Mouse (Mus musculus) macrophage (primary cell): Measurements from ENCODE around the gene Mog. TPM values are rescaled to one million over a fixed set of nuclear protein-coding genes. Genes with fewer than 3 reads are reported as not detected.

ENCODE experiments used
- H3K27ac ChIP-seq: fragments of 350-480 bp; formaldehyde crosslinking; 2 replicates; pipeline ENCODE4 v1.9.0; 2021
- H3K36me3 ChIP-seq: fragments of 350-480 bp; formaldehyde crosslinking; 2 replicates; pipeline ENCODE4 v1.9.0; 2021; ENCODE audit errors: inconsistent target
- H3K4me3 ChIP-seq: fragments of 350-480 bp; formaldehyde crosslinking; 2 replicates; pipeline ENCODE4 v1.9.0; 2021; ENCODE audit errors: inconsistent target
- H3K79me2 ChIP-seq: fragments of 350-480 bp; formaldehyde crosslinking; 2 replicates; pipeline ENCODE4 v1.9.0; 2021; ENCODE audit errors: inconsistent target
- WGBS: methylation state at CpG from one replicate; pipeline ENCODE4 v1.1.7; 2026; ENCODE audit warnings: inconsistent platforms; ENCODE audit not compliant: missing documents; 5-methylcytosine and 5-hydroxymethylcytosine counted together
- polyA plus RNA-seq: library from polyadenylated mRNA; stranded (reverse); fragments of 250-400 nt; gene quantifications from 3 replicates; pipeline ENCODE4 v1.2.4, GENCODE M21; 2018; ENCODE audit warnings: inconsistent platforms

The Mog gene
- polyA plus RNA-seq, 1 experiment from 2014 or later: not detected

DNA sequence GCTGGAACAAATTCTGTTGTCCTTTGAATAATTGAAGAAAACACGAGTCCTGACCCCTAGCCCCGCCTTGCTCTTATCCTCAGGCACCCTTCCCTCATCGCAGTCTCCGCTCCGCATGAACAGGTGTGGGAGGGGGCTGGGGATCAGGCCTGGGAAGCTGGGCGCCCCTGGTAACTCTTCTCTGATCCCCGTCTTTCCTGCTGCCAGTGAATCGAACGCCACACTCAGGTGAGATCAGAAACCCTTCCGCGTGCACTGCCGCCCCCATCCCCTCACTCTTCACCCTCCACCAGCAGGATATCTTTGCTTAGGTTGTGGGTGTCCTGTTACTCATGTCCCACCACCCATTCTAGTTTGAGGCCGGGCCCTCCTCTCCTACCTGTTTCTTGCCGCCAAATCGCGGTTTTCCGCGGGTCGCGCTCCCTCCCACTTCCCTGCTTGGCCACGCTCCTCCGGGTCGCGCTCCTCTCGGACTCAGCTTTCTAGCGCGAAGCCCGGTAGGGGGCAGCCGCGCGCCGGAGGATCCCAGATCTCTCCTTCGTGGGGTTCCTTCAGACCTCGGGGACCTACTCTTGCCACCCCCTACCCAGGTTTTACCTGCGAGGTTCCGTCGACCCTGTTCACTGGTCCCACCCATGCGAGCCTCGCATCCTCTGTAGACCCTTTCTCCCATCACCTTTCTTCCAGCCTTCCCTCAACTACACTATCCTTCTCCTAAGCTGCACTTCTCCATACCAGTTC lies 26.5 kb upstream of the Mog start:
- no peaks in the 10 kb centered on the region for H3K79me2 ChIP-seq
- no peaks in the 10 kb centered on the region for H3K36me3 ChIP-seq
- WGBS: 18% methylated on average over 39 of the region's 39 CpGs
- H3K27ac ChIP-seq: no peak overlapping the region
- no peak overlapping the region for H3K4me3 ChIP-seq

- WGBS: 84% methylated on average over 7 of the region's 7 CpGs
- Histone ChIP-seq H3K79me2 (no peaks in the 10 kb centered on the region), H3K27ac (no peak overlapping the region), H3K4me3 (no peak overlapping the region), H3K36me3 (no peaks in the 10 kb centered on the region)
Observed at GRCm38 (mm10) chr17:37048383-37048782, 25.2 kb upstream of the Mog start.

DNA sequence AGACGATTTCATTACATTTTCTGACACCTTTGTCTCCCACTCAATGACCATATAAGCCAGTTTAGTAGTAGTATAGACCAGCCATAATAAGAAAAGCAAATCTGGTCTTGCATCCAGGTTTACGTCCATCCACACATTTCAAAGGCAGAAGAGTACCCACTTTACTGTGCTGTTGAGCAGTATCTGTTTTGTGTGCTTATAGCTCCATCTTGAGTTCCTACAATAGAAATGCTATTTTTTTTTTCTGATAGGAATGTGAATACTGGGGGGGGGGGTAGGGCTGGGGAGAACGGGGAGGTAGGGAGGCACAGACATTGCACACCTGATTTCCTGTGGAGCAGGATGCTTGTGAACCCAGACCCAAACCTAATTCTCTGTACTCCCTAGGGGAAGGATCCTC lies 24.8 kb upstream of the Mog start:
- 36% methylated on average over 3 of the region's 3 CpGs for WGBS
- Histone ChIP-seq H3K27ac (no peak overlapping the region), H3K36me3 (no peaks in the 10 kb centered on the region), H3K79me2 (no peaks in the 10 kb centered on the region), H3K4me3 (no peak overlapping the region)

DNA sequence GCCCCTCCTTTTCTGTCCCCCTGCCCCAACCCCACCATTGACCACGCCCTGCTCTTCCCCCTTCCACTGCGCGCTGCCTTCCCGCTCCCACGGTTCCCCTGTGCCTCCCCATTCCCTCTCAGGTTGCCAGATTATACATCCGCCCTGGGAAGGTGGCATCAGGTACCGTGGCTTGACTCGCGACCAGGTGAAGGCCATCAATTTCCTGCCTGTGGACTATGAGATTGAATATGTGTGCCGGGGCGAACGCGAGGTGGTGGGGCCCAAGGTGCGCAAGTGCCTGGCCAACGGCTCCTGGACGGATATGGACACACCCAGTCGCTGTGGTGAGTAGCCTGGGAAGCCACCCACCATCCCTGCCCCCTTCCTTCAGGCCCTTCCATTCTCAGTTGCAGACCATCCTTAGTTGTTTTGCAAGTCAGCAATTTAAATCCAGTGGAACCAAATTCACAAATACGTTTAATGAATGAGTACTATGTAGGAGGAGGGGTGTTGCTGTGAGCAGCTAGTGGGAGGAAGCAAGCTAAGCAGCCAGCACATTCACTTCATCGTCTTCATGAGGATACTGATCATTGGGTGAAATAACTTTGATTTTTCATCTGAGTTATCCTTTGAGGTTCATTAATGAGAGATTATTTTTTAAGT lies 24.3 kb upstream of the Mog start:
- 90% methylated on average over 19 of the region's 19 CpGs for WGBS

DNA sequence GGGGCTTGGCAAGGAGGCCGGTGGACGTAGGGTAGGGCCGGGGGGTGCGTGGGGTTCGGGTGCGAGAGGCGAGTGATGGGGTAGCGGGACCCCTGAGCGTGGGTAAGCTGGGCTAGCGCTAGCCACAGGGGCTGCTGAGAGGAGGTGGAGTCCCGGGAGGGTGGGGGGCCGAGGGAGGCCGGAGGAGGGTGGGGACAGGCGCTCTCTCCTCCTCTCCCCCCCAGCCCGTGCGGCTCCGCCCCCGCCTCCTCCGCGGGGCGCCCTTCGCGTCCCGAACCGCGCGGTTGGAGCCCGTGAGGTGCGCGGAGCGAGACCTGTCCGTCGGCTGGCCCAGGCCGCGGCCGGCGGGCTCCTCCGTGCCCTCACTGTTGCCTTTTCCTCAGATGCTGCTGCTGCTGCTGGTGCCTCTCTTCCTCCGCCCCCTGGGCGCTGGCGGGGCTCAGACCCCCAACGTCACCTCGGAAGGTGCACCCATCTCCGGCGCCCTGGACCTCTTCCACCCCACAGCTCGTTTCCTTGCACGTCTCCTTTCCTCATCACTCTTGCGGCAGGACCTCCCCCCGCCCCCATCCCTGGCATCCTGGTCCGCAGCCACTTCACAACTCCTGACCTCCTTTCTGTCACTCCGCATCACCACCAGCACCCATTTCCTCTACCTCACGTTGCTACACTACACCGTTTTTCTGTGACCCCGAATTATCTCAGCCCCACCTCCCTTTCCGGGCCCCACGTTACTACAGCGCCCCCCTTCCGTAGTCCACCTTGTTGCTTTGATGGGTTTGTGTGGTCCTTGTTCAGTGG lies 23.3 kb upstream of the Mog start:
- H3K79me2 ChIP-seq: no peaks in the 10 kb centered on the region
- no peak overlapping the region for H3K27ac ChIP-seq
- 2% methylated on average over 50 of the region's 58 CpGs for WGBS

More for the DNA sequence above, 24.3 kb upstream of the Mog start:
- Histone ChIP-seq H3K36me3 (no peaks in the 10 kb centered on the region), H3K27ac (no peak overlapping the region), H3K4me3 (no peak overlapping the region), H3K79me2 (no peaks in the 10 kb centered on the region)

DNA sequence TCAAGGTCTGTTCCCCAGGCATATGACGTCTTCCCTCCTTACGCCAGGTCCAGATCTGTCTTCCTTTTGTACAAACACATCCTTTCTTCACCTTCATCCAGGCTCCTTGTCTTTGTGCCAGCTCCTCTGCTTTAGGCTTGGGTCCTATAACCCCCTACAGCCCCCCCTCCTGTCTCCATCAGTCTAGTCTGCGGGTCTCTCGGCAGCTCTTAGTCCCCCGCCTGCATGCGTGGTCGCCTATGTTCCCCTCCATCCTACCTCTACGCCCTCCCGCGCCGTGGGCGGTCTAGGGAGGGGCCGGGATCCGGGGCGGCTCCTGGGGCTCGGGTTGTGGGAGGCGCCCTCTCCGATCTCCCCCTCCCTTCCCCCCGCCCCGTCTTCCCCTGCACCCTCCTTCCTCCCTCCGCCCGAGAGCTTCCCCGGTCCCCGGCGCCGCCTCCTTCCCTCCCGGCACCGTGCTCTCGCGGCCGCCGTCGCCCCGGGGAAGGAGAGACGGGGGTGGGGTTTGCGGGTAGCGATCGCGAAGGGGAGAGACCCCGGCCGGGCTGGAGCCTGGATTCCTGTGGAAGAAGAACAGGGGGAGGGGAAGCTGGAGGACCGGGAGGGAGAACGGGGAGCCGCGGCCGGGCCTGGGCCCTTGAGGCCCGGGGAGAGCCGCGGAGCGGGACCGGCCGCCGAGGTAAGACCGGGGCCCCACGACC lies 22.6 kb upstream of the Mog start, which contains the start of gene Gabbr1:
Gene Gabbr1, plus strand, starts transcription at position 356 of the 701 bp plus-strand sequence.
- H3K4me3 ChIP-seq: no peak within 1 kb of the TSS
- H3K27ac ChIP-seq: no peak within 1 kb of the TSS
- no peaks in the 10 kb centered on the region for H3K36me3 ChIP-seq
- H3K79me2 ChIP-seq: no peaks in the 10 kb centered on the region
- under 1% methylated on average over 46 of the region's 55 CpGs for WGBS

More for the DNA sequence above, 23.3 kb upstream of the Mog start:
- no peaks in the 10 kb centered on the region for H3K36me3 ChIP-seq
- no peak overlapping the region for H3K4me3 ChIP-seq

GRCm38 (mm10) chr17:37044651-37045244 lies 21.6 kb upstream of the Mog start:
- no peak overlapping the region for H3K27ac ChIP-seq
- no peak overlapping the region for H3K4me3 ChIP-seq
- H3K36me3 ChIP-seq: no peaks in the 10 kb centered on the region
- H3K79me2 ChIP-seq: no peaks in the 10 kb centered on the region
- WGBS: 10% methylated on average over 7 of the region's 7 CpGs

DNA sequence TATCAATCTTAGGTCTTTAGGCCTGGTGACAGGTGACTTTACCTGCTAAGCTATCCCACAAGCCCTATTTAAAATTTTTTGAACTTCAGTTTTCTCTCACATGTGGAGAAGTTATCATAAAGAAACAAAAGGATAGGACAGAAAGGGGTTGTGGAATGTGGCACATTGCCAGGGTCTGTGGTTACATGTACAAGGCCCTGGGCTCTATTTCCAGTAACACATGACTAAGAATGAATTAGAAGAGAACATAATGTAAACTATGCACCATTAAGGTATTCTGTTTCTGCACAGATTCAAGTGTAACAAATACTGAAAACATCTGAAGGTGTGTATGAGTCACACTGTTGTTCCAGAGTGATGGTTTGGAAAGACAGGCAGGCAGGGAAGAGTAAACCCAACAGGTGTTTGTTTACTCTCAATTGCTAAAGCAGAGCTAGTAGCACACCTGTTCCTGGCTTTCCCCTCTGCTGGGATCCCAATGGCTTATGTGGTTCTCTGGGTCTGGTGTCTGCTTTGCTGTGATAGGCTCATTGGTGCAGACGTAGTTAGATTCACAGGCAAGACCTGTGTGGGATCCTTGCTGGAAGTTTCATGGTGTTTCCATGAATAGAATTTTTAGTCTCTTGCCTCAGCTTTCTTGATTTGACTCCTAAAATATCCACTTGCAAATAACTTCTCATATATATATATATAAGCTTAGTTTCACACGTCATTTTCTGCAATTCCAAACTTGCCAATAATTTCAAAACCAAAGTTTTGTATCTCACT lies 16.1 kb upstream of the Mog start:
- H3K27ac ChIP-seq: no peak overlapping the region
- no peaks in the 10 kb centered on the region for H3K36me3 ChIP-seq
- 60% methylated on average over 2 of the region's 2 CpGs for WGBS
- no peak overlapping the region for H3K4me3 ChIP-seq
- H3K79me2 ChIP-seq: no peaks in the 10 kb centered on the region

- H3K27ac ChIP-seq: no peak overlapping the region
- 79% methylated on average over 4 of the region's 8 CpGs for WGBS
- H3K4me3 ChIP-seq: no peak overlapping the region
- H3K36me3 ChIP-seq: no peaks in the 10 kb centered on the region
- H3K79me2 ChIP-seq: no peaks in the 10 kb centered on the region
Observed at GRCm38 (mm10) chr17:37029162-37029561, 6.0 kb upstream of the Mog start.

DNA sequence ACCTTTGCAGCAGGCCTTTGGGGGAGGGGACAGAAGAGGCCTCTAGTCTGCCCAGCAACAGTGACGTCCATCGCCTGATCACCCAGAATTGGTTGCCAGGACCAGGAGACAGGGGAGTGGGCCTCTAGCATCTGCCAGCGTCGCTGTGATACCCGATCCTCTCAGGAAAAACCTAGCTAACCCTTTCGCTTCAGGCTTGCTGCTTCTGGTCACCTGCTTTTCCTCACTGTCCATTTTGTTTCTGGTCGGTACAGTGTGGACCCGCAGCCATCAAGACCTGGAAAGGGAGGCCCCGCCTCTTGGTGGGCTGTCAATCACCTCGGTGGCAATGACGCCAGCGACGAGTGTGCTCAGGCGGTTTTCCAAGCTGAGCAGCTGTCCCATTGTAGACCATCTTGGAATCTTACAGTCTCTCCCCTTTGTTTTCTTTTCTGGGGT lies 5.5 kb upstream of the Mog start:
- Histone ChIP-seq H3K27ac (no peak overlapping the region), H3K36me3 (no peaks in the 10 kb centered on the region), H3K79me2 (no peaks in the 10 kb centered on the region), H3K4me3 (no peak overlapping the region)
- WGBS: 6% methylated on average over 14 of the region's 14 CpGs

- no peak overlapping the region for H3K4me3 ChIP-seq
- 61% methylated on average over 10 of the region's 10 CpGs for WGBS
- H3K79me2 ChIP-seq: no peaks in the 10 kb centered on the region
- H3K27ac ChIP-seq: no peak overlapping the region
- H3K36me3 ChIP-seq: no peaks in the 10 kb centered on the region
Observed at GRCm38 (mm10) chr17:37028212-37028611, 5.0 kb upstream of the Mog start.

GRCm38 (mm10) chr17:37027486-37027885 lies 4.3 kb upstream of the Mog start:
- no peaks in the 10 kb centered on the region for H3K36me3 ChIP-seq
- 97% methylated on average over 4 of the region's 4 CpGs for WGBS
- no peaks in the 10 kb centered on the region for H3K79me2 ChIP-seq
- no peak overlapping the region for H3K27ac ChIP-seq
- H3K4me3 ChIP-seq: no peak overlapping the region

GRCm38 (mm10) chr17:37026425-37026824 lies 3.2 kb upstream of the Mog start:
- Histone ChIP-seq H3K27ac (no peak overlapping the region), H3K36me3 (no peaks in the 10 kb centered on the region), H3K79me2 (no peaks in the 10 kb centered on the region), H3K4me3 (no peak overlapping the region)
- 100% methylated on average over 1 of the region's 2 CpGs for WGBS
